Mouse (Mus musculus) hindbrain, postnatal 0 days (tissue): ENCODE measurements around the gene Plekho2. TPM values are rescaled to one million over a fixed set of nuclear protein-coding genes. Genes with fewer than 3 reads are reported as not detected.

Experiments
- ATAC-seq: fragments of 200-750 bp; cut with Nextera tagmentation; 2 replicates; pipeline ENCODE4 v1.8.0; 2017; ENCODE audit warnings: mild to moderate bottlenecking, moderate TSS enrichment, moderate library complexity
- DNase-seq: peaks from one replicate; pipeline ENCODE4 v3.0.0-alpha.2; 2015; ENCODE audit warnings: low spot score
- H3K27ac ChIP-seq: fragments of 300-500 bp; sonication (generic); 2 replicates; pipeline ENCODE4 v1.5.1; 2014; ENCODE audit warnings: mild to moderate bottlenecking
- H3K27me3 ChIP-seq: fragments of 300-500 bp; sonication (generic); 2 replicates; pipeline ENCODE4 v1.6.1; 2014; ENCODE audit warnings: low read length, mixed read lengths; ENCODE audit not compliant: insufficient read depth
- H3K36me3 ChIP-seq: fragments of 300-500 bp; sonication (generic); 2 replicates; pipeline ENCODE4 v1.6.1; 2014; ENCODE audit warnings: low read length, mixed read lengths; ENCODE audit not compliant: insufficient read depth
- H3K4me1 ChIP-seq: fragments of 300-500 bp; sonication (generic); 2 replicates; pipeline ENCODE4 v1.6.1; 2014; ENCODE audit warnings: antibody characterized with exemption, low read length, mixed read lengths; ENCODE audit not compliant: insufficient read depth
- H3K4me2 ChIP-seq: fragments of 300-500 bp; sonication (generic); 2 replicates; pipeline ENCODE4 v1.6.1; 2014; ENCODE audit warnings: low read depth, mild to moderate bottlenecking, low read length, moderate library complexity, mixed read lengths
- H3K4me3 ChIP-seq: fragments of 300-500 bp; sonication (generic); 2 replicates; pipeline ENCODE4 v1.5.1; 2014; ENCODE audit warnings: low read length
- H3K9ac ChIP-seq: fragments of 300-500 bp; sonication (generic); replicated peaks from 2 replicates; pipeline ENCODE4 v1.6.1; 2014; ENCODE audit warnings: mild to moderate bottlenecking, low read length, moderate library complexity, mixed read lengths
- H3K9me3 ChIP-seq: fragments of 300-500 bp; sonication (generic); 2 replicates; pipeline ENCODE4 v1.6.1; 2016; ENCODE audit warnings: low read length, mixed read lengths
- CTCF ChIP-seq: IDR thresholded peaks from 2 replicates; pipeline ENCODE4 v1.5.1; 2016; ENCODE audit warnings: antibody characterized with exemption, control low read depth, low read depth
- WGBS: fragments of 180-500 bp; shearing (Covaris S2); extraction: QIAGEN DNeasy Blood & Tissue Kit; methylation state at CpG from one replicate; pipeline ENCODE4 v1.1.7; 2014; 5-methylcytosine and 5-hydroxymethylcytosine counted together
- polyA plus RNA-seq: library from polyadenylated mRNA; unstranded; fragments of >200 nt; fragmentation: Nextera tagmentation; extraction: Ambion mirVana; gene quantifications from 2 replicates; pipeline ENCODE4 v1.2.1, GENCODE M21; 2015
- total RNA-seq: library from RNA; depleted of rRNA; stranded (reverse); fragments of >200 nt; gene quantifications from 2 replicates; pipeline ENCODE4 v1.2.3, GENCODE M21; 2014

Plekho2 gene
- total and polyA plus RNA-seq, 2 experiments from 2014 or later = 7.0 to 17.9 TPM

DNA sequence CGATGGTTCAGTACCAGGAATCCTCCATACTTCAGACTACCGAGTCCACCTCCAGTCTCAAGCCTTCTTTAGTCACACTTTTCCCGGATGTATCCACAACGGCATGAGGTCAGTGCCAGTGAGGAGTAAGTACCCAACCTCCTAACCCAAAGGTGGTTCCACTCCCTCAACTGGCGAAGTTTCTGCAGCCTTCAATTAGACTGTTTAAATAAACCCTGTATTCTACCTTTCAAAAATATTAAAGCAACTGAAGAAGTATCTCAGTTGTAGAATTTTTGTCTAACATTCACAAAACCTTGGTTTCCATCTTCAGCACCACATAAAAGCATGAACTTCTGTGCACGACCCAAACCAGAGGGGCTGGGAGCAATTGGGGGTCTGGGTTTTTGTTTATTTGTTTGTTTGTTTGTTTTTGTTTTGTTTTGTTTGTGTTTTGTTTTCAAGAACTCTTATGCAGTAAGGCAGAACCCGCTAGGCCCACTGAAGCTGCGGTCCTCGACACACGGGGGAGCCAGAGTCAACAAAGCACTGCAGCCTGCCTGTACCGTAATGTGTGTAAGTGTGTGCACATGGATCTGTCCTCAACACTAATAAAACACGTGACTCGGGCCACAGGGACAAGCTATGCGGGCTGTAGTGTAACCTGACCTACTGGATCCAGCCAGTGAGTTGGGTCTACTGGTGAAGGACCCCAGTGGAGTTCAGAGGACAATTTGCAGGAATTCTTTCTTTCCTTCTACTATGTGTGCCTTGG, 56.1 kb downstream of the Plekho2 start:
- TF ChIP-seq CTCF = peak; percentile 93
- no peaks in the 10 kb centered on the region for H3K9me3 ChIP-seq
- H3K27me3 ChIP-seq = no peaks in the 10 kb centered on the region
- no peak overlapping the region for H3K4me3 ChIP-seq
- ATAC-seq (peak; percentile 82), DNase-seq (peak; percentile 93)
- H3K27ac ChIP-seq = no peak overlapping the region
- 0 out of 2 replicates have a peak, but pooled peaks cover 6% of the 10 kb centered on the region for H3K4me1 ChIP-seq
- 0 out of 2 replicates have a peak overlapping the region, but pooled peaks have one; percentile 3 for H3K4me2 ChIP-seq
- no peaks in the 10 kb centered on the region for H3K36me3 ChIP-seq
- H3K9ac ChIP-seq = no peak overlapping the region
- WGBS = 21% methylated on average over 14 of the region's 14 CpGs

- no peaks in the 10 kb centered on the region for H3K27me3 ChIP-seq
- peak overlapping the region; percentile 32 for H3K4me3 ChIP-seq
- ATAC-seq (peak; percentile 51; the same call in 1 of the 2 replicates), DNase-seq (peak; percentile 68)
- H3K4me2 ChIP-seq = peak overlapping the region; percentile 69
- 0 out of 2 replicates have a peak, but pooled peaks cover 6% of the 10 kb centered on the region for H3K4me1 ChIP-seq
- no peaks in the 10 kb centered on the region for H3K9me3 ChIP-seq
- no peak for TF ChIP-seq CTCF
- no peaks in the 10 kb centered on the region for H3K36me3 ChIP-seq
- H3K27ac ChIP-seq = peak overlapping the region; percentile 67
- 5% methylated on average over 11 of the region's 11 CpGs for WGBS
- peak overlapping the region; percentile 44 for H3K9ac ChIP-seq
Measured at GRCm38 (mm10) chr9:65520505-65520876, 59.3 kb downstream of the Plekho2 start.

DNA sequence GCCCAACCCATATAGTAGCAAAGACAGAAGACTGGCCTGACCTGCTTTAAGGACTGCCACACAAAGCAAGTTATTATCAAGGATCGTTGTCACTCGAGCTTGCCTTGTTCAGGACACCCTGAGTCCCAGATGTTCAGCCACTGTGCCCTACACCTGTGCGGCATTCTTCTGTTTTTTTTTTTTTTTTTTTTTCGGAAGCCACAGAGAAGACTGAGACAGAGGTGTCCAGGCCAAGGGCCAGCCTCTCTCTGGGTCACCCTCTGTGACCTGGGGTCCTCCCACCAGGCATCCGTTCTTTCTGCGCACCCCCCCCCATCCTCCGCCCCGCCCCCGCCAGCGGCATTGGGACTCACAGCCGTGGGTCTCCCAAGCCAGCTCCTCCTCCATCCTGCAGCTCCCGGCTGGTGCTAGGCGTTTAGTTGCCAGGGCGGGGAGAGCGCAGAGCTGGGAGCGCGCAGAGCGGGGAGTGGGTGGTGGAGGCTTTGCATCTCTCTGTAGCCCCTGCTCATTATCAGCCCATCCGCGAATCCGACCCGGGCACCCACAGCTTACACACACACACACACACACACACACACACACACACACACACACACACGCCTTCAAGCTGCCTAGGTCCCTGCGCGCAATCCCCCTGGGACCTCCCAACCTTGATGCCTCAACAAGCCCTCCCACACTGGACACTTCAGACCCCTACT, 59.9 kb downstream of the Plekho2 start, which contains the start of gene Ankdd1a:
Ankdd1a (minus strand) TSS at position 387 of the 698 bp plus-strand sequence.
- no peaks in the 10 kb centered on the region for H3K36me3 ChIP-seq
- DNase-seq (peak; percentile 83), ATAC-seq (peak; percentile 85)
- peak within 1 kb of the TSS; percentile 67 for H3K27ac ChIP-seq
- no peaks in the 10 kb centered on the region for H3K27me3 ChIP-seq
- no peaks in the 10 kb centered on the region for H3K9me3 ChIP-seq
- 0 out of 2 replicates have a peak, but pooled peaks cover 6% of the 10 kb centered on the region for H3K4me1 ChIP-seq
- H3K9ac ChIP-seq = peak within 1 kb of the TSS; percentile 44
- H3K4me2 ChIP-seq = peak within 1 kb of the TSS; percentile 69
- 2% methylated on average over 22 of the region's 25 CpGs for WGBS
- no peak for TF ChIP-seq CTCF
- peak within 1 kb of the TSS; percentile 32 for H3K4me3 ChIP-seq

DNA sequence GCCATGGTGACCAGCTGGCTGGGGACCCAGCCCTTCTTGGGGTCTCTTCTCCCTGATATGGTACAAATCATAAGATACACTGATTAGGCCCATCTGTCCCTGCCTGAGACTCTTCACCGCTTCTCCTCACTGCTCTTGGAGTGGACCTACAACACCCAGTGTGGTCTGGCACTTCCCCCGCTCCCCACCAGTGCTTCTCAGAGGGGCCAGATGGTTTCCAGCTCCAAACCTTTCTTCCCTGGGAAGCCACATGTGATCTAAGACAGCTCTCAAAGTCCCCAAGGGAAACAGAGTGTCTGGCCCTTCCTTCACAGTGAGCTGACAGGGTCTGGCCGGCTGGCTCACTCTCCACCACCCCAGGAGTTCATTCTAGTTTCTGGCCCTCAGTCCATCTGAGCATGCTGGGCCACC, 65.0 kb downstream of the Plekho2 start:
- peak overlapping the region; percentile 34 for H3K27ac ChIP-seq
- 35% methylated on average over 3 of the region's 3 CpGs for WGBS

DNA sequence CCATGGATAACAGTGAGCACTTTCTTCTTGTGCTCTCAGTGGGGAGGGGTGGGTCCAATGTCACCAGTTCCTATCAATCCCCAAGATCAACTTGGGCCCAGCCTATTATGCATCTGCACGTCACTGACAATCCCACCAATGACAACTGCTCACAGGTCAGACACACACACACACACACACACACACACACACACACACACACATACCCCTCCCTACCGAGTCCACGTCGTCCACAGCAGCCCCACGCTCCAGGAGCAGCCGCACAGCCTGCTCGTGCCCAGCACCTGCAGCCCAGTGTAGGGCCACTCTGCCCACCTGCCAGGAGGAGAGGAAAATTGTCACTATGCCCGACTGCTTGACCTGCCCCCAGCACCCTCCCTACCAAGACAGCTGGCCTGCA, 65.4 kb downstream of the Plekho2 start:
- no peak for TF ChIP-seq CTCF
- H3K4me1 ChIP-seq = no peaks in the 10 kb centered on the region
- no peak overlapping the region for H3K4me3 ChIP-seq
- no peak overlapping the region for H3K4me2 ChIP-seq
- H3K27me3 ChIP-seq = no peaks in the 10 kb centered on the region
- H3K9me3 ChIP-seq = no peaks in the 10 kb centered on the region
- peak; percentile 78 for ATAC-seq
- DNase-seq = no peak
- no peak overlapping the region for H3K9ac ChIP-seq
- no peaks in the 10 kb centered on the region for H3K36me3 ChIP-seq
- 47% methylated on average over 8 of the region's 8 CpGs for WGBS
- H3K27ac ChIP-seq = peak overlapping the region; percentile 34

More for the DNA sequence above, 65.0 kb downstream of the Plekho2 start:
- Histone ChIP-seq H3K4me2 (no peak overlapping the region), H3K9ac (no peak overlapping the region), H3K9me3 (no peaks in the 10 kb centered on the region), H3K4me3 (no peak overlapping the region), H3K27me3 (no peaks in the 10 kb centered on the region), H3K4me1 (no peaks in the 10 kb centered on the region), H3K36me3 (no peaks in the 10 kb centered on the region)
- DNase-seq (peak; percentile 73), ATAC-seq (peak; percentile 82)
- TF ChIP-seq CTCF = no peak

GRCm38 (mm10) chr9:65512520-65512919, 67.3 kb downstream of the Plekho2 start:
- DNase-seq = no peak
- no peaks in the 10 kb centered on the region for H3K27me3 ChIP-seq
- no peak overlapping the region for H3K4me2 ChIP-seq
- WGBS = 88% methylated on average over 3 of the region's 3 CpGs
- TF ChIP-seq CTCF = no peak
- H3K27ac ChIP-seq = no peak overlapping the region
- no peak for ATAC-seq
- H3K4me1 ChIP-seq = no peaks in the 10 kb centered on the region
- H3K9ac ChIP-seq = no peak overlapping the region
- no peak overlapping the region for H3K4me3 ChIP-seq
- H3K36me3 ChIP-seq = no peaks in the 10 kb centered on the region
- H3K9me3 ChIP-seq = no peaks in the 10 kb centered on the region
